Mouse (Mus musculus) cortical plate, adult 2 months (tissue): ENCODE results near the gene Fbxo41.

Source experiments
- CTCF ChIP-seq: fragments of 200-500 bp; IDR thresholded peaks from 2 replicates; pipeline ENCODE4 v1.5.1; 2011; ENCODE audit warnings: mild to moderate bottlenecking, control low read depth, low read length; ENCODE audit not compliant: insufficient read depth; ENCODE audit errors: extremely low read depth
- POLR2A ChIP-seq: fragments of 200-500 bp; IDR thresholded peaks from 2 replicates; pipeline ENCODE4 v1.6.1; 2011; ENCODE audit warnings: mild to moderate bottlenecking, low read length, control low read depth; ENCODE audit not compliant: insufficient read depth; ENCODE audit errors: extremely low read depth

- no peak for TF ChIP-seq CTCF
- TF ChIP-seq POLR2A: no peak
These were observed 57.5 kb downstream of the Fbxo41 start for GRCm38 (mm10) chr6:85445286-85445685.
